Mouse (Mus musculus) liver, adult 2 months (tissue): Measurements from ENCODE around the gene Ccdc12.

Source experiments
- CTCF ChIP-seq: fragments of 200-500 bp; IDR thresholded peaks from 2 replicates; pipeline ENCODE4 v1.5.1; 2011; ENCODE audit warnings: low read depth, low read length, control low read depth
- POLR2A ChIP-seq: fragments of 200-500 bp; IDR thresholded peaks from 2 replicates; pipeline ENCODE4 v1.6.1; 2011; ENCODE audit warnings: low read length, control low read depth; ENCODE audit not compliant: insufficient read depth; ENCODE audit errors: extremely low read depth

GRCm38 (mm10) chr9:110711532-110711931 lies 55.2 kb downstream of the Ccdc12 start:
- TF ChIP-seq CTCF (no peak), POLR2A (no peak)
